Mouse (Mus musculus) left cerebral cortex, postnatal 14 days (tissue): ENCODE measurements around the gene Tyro3. TPM values are rescaled to one million over a fixed set of nuclear protein-coding genes. Genes with fewer than 3 reads are reported as not detected.
A peak's percentile ranks its signal among the peaks of the same experiment; 100 is the strongest.

Source experiments
- DNase-seq, 2 experiments: peaks; one replicate each; pipeline ENCODE4 v3.0.0; 2021 to 2022; ENCODE audit warnings: low spot score in 2 of 2, mixed read lengths in 1 of 2
- intact Hi-C: fragments of 180-260 bp; cut with DNase I; formaldehyde crosslinking; loops from one replicate; pipeline ENCODE4 v1.15.1; 2025
- total RNA-seq, 2 experiments: library from RNA; stranded (reverse); gene quantifications; 2 replicates each; pipeline ENCODE4 v1.2.3; 2021

The Tyro3 gene
- total RNA-seq, 2 experiments from 2014 or later: 117 to 119 TPM

GRCm38 (mm10) chr2:119840008-119840407 lies 42.5 kb downstream of the Tyro3 start:
- intact Hi-C loops: loop anchor here (5.0 kb wide), 1 partner anchor 38 kb away; no protein-coding TSS in a partner anchor
- DNase-seq: no peak

GRCm38 (mm10) chr2:119842000-119842399 lies 44.5 kb downstream of the Tyro3 start:
- peak; percentile 46 to 76 for DNase-seq
- intact Hi-C loops: loop anchor here (5.0 kb wide), 1 partner anchor 40 kb away; no protein-coding TSS in a partner anchor

GRCm38 (mm10) chr2:119843526-119843925 lies 46.0 kb downstream of the Tyro3 start:
- DNase-seq: no peak
- intact Hi-C loops: loop anchor here (5.0 kb wide), 1 partner anchor 41 kb away; no protein-coding TSS in a partner anchor

- no peak for DNase-seq
- intact Hi-C loops: no loop called here
Observed at GRCm38 (mm10) chr2:119845882-119846546, 48.5 kb downstream of the Tyro3 start.

- intact Hi-C loops: no loop called here
- peak in 1 of 2 experiments; percentile 14 for DNase-seq
Observed at GRCm38 (mm10) chr2:119846929-119847328, 49.4 kb downstream of the Tyro3 start.

- intact Hi-C loops: no loop called here
- DNase-seq: no peak
Observed at GRCm38 (mm10) chr2:119853811-119854210, 56.3 kb downstream of the Tyro3 start.

- intact Hi-C loops: no loop called here
Observed at GRCm38 (mm10) chr2:119855310-119855850, 57.8 kb downstream of the Tyro3 start.

GRCm38 (mm10) chr2:119857341-119857740 lies 59.8 kb downstream of the Tyro3 start:
- intact Hi-C loops: no loop called here
- DNase-seq: no peak

More at GRCm38 (mm10) chr2:119855310-119855850, 57.8 kb downstream of the Tyro3 start:
- no peak for DNase-seq

GRCm38 (mm10) chr2:119864484-119864883 lies 67.0 kb downstream of the Tyro3 start:
- peak; percentile 7 to 24 for DNase-seq
- intact Hi-C loops: no loop called here

Other genes starting within 250 kb of the Tyro3 start
- 1 to 10 TPM in 1 of 2 experiments, under 1 TPM in 1; 0.57 to 1.3 TPM for gene Nusap1, start 179.4 kb upstream of the Tyro3 start, total RNA-seq
- gene Oip5, start 179.3 kb upstream of the Tyro3 start, total RNA-seq: 1 to 10 TPM; 1.2 to 1.7 TPM
- gene Ndufaf1, start 134.9 kb upstream of the Tyro3 start, total RNA-seq: 10 to 100 TPM; 27.7 to 30.3 TPM
- gene Rtf1, start 122.7 kb upstream of the Tyro3 start, total RNA-seq: 10 to 100 TPM; 59.6 to 61.6 TPM
- 100 to 1,000 TPM; 171 to 177 TPM for gene Itpka, start 55.4 kb upstream of the Tyro3 start, total RNA-seq
- gene Ltk, start 37.3 kb upstream of the Tyro3 start, total RNA-seq: 10 to 100 TPM; 12.4 to 13.5 TPM
- 10 to 100 TPM; 17.5 to 18.8 TPM for gene Rpap1, start 10.2 kb upstream of the Tyro3 start, total RNA-seq
- 10 to 100 TPM; 57.9 to 65.6 TPM for gene Mga, start 99.5 kb downstream of the Tyro3 start, total RNA-seq
- gene Mapkbp1, start 175.0 kb downstream of the Tyro3 start, total RNA-seq: 10 to 100 TPM; 61.2 to 65.9 TPM
- 1 to 10 TPM; 4.0 to 5.0 TPM for gene Jmjd7, start 229.8 kb downstream of the Tyro3 start, total RNA-seq
- gene Gm28042, start 229.8 kb downstream of the Tyro3 start, total RNA-seq: 1 to 10 TPM; 1.0 to 1.2 TPM
- 1 to 10 TPM; 2.4 to 4.2 TPM for gene Pla2g4b, start 235.7 kb downstream of the Tyro3 start, total RNA-seq